Comparison of ENCODE assay signal across 13 mouse cellular contexts in the genomic region with DNA sequence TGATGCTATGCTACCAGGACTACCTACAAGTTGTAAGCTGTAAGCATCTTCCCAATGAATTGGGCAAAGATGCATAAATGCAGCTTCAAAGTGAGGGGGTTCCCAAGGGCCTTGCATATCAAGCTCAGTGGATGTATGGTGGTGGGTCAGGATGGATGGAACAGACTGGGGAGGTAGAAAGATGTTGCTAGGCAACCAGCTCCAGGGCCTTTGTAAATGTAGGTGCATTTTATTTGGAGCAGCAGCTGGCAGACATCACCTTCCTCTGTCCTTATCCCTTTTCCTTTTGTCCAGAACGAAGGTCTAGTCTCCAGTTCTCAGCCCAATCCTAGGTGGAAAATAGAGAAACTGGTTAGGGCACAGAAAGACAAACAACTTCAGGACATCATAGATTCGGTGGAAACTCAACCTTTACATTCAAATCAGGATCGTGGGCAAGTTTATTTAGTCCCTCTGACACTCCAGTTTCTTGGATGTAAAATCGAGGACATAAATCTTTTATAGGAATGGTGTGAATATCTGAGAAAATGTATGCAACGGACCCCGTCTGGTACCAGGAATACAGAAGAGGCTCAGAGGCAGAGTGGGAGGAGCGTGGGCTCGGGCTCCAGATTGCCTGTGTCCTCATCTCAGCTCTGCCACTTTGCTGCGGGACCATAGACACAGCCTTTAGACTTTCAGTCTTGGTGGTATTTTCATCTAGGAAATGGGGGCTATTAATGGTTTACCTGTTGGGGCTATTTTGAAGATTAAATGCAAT. TPM values are rescaled to one million over a fixed set of nuclear protein-coding genes. Genes with fewer than 3 reads are reported as not detected.
A peak's percentile ranks its signal among the peaks of the same experiment; 100 is the strongest.
DNase-seq lines count a peak whose midpoint lies in the region; ATAC-seq lines count a peak whose summit lies in the region.
"Had no signal": no experiment of that assay in that cellular context is flagged by ENCODE, and none has a peak within 500 bp of the region (broad histone marks: within the 10 kb centered on the region; RNA-seq: fewer than 3 reads in every experiment).

No protein-coding gene starts in this region.

- intact Hi-C loops in left cerebral cortex, postnatal 4 days (cut with DNase I): no loop called here

- no peak overlapping the region for H3K27ac ChIP-seq in hindbrain, embryonic 16.5 days (ENCODE audit: low read depth, low read length)
- peak overlapping the region; percentile 62 for H3K27ac ChIP-seq in midbrain, embryonic 15.5 days
- H3K27ac ChIP-seq: heart, embryonic 13.5 days; lung, embryonic 15.5 days had no signal

- DNase-seq in left cerebral cortex, adult 11 months (ENCODE audit: low spot score): peak; percentile 42
- no peak for DNase-seq in left cerebral cortex, postnatal 4 days
- peak; percentile 37 to 83 for DNase-seq in right cerebral cortex, postnatal 36 days (ENCODE audit: low spot score in 2 of 2)
- DNase-seq in yolk sac, embryonic 10.5 days (ENCODE audit: low spot score): no peak
- DNase-seq in ovary, adult 18-20 months (ENCODE audit: low spot score): no peak
- DNase-seq: cerebellum, adult 8-10 months; gastrocnemius, postnatal 14 days; kidney, postnatal 25 days had no signal

- no peaks in the 10 kb centered on the region for H3K9me3 ChIP-seq in hindbrain, embryonic 16.5 days (ENCODE audit: control insufficient read depth, low read length)
- H3K9me3 ChIP-seq in midbrain, embryonic 15.5 days: no peaks in the 10 kb centered on the region
- H3K9me3 ChIP-seq: heart, embryonic 13.5 days; lung, embryonic 15.5 days had no signal

- ATAC-seq in hindbrain, embryonic 16.5 days: peak; percentile 81
- ATAC-seq in midbrain, embryonic 15.5 days (replicated peaks): peak; percentile 78
- ATAC-seq: inflammation-experienced regulatory T-cells, adult 6 months had no signal

- H3K27me3 ChIP-seq in hindbrain, embryonic 16.5 days (replicated peaks; ENCODE audit: control insufficient read depth, insufficient read depth, low read length): no peaks in the 10 kb centered on the region
- H3K27me3 ChIP-seq in midbrain, embryonic 15.5 days (replicated peaks): no peaks in the 10 kb centered on the region
- H3K27me3 ChIP-seq: heart, embryonic 13.5 days; lung, embryonic 15.5 days had no signal

- 74% methylated on average over 9 of the region's 9 CpGs for WGBS in hindbrain, embryonic 16.5 days
- 68% methylated on average over 9 of the region's 9 CpGs for WGBS in midbrain, embryonic 15.5 days

- no peak overlapping the region for H3K4me2 ChIP-seq in hindbrain, embryonic 16.5 days (ENCODE audit: low read length)
- H3K4me2 ChIP-seq in midbrain, embryonic 15.5 days: no peak overlapping the region
- H3K4me2 ChIP-seq: heart, embryonic 13.5 days; lung, embryonic 15.5 days had no signal

- H3K4me3 ChIP-seq in hindbrain, embryonic 16.5 days (ENCODE audit: low read length): no peak overlapping the region
- H3K4me3 ChIP-seq in midbrain, embryonic 15.5 days: no peak overlapping the region
- H3K4me3 ChIP-seq: heart, embryonic 13.5 days; lung, embryonic 15.5 days had no signal

- H3K36me3 ChIP-seq in hindbrain, embryonic 16.5 days (ENCODE audit: control insufficient read depth, insufficient read depth, low read length): no peaks in the 10 kb centered on the region
- H3K36me3 ChIP-seq in midbrain, embryonic 15.5 days (replicated peaks): no peaks in the 10 kb centered on the region
- H3K36me3 ChIP-seq: heart, embryonic 13.5 days; lung, embryonic 15.5 days had no signal

- peaks cover 3% of the 10 kb centered on the region for H3K4me1 ChIP-seq in hindbrain, embryonic 16.5 days (ENCODE audit: control insufficient read depth, insufficient read depth, low read depth, low read length)
- peaks cover 14% of the 10 kb centered on the region for H3K4me1 ChIP-seq in midbrain, embryonic 15.5 days
- H3K4me1 ChIP-seq: heart, embryonic 13.5 days; lung, embryonic 15.5 days had no signal

- no peak overlapping the region for H3K9ac ChIP-seq in hindbrain, embryonic 16.5 days (ENCODE audit: low read depth, low read length)
- no peak overlapping the region for H3K9ac ChIP-seq in midbrain, embryonic 15.5 days
- H3K9ac ChIP-seq: heart, embryonic 13.5 days; lung, embryonic 15.5 days had no signal

RNA-seq across cellular contexts. Expression of a gene that starts 29.8 kb away (rescaled TPM):
- total RNA-seq in left cerebral cortex, postnatal 4 days (2021): 100 to 1,000 TPM; 205 to 223 TPM
- polyA plus RNA-seq in hindbrain, embryonic 16.5 days (2015; fragmentation: Nextera tagmentation; extraction: Ambion mirVana): 67.5 and 74.9 TPM in 2 replicates
- polyA plus RNA-seq in midbrain, embryonic 15.5 days (2015; fragmentation: Nextera tagmentation; extraction: Ambion mirVana): 57.1 and 58.8 TPM in 2 replicates

Comparison
In these comparisons a context has a peak if more than half of its experiments do, and no peak if none do; other contexts are left out.
1. DNase-seq: peak in left cerebral cortex, adult 11 months (single experiment) and right cerebral cortex, postnatal 36 days (2 of 2); none in left cerebral cortex, postnatal 4 days (single experiment), yolk sac, embryonic 10.5 days (single experiment) and ovary, adult 18-20 months (single experiment).